Mouse (Mus musculus) embryonic facial prominence, embryonic 14.5 days (tissue): ENCODE measurements around the gene Defb6. TPM values are rescaled to one million over a fixed set of nuclear protein-coding genes. Genes with fewer than 3 reads are reported as not detected.

Source experiments
- ATAC-seq: fragments of 200-750 bp; cut with Nextera tagmentation; 2 replicates; pipeline ENCODE4 v1.8.0; 2017; ENCODE audit warnings: low read depth, moderate number of reproducible peaks, moderate TSS enrichment
- DNase-seq: peaks from one replicate; pipeline ENCODE4 v3.0.0-alpha.2; 2015; ENCODE audit warnings: low spot score
- H3K27ac ChIP-seq: fragments of 300-500 bp; sonication (generic); replicated peaks from 2 replicates; pipeline ENCODE4 v1.5.1; 2014; ENCODE audit warnings: low read depth, mild to moderate bottlenecking, low read length, moderate library complexity
- H3K27me3 ChIP-seq: fragments of 300-500 bp; sonication (generic); replicated peaks from 2 replicates; pipeline ENCODE4 v1.6.1; 2014; ENCODE audit warnings: low read length; ENCODE audit not compliant: control insufficient read depth, insufficient read depth
- H3K36me3 ChIP-seq: fragments of 300-500 bp; sonication (generic); 2 replicates; pipeline ENCODE4 v1.6.1; 2014; ENCODE audit warnings: low read length, mixed read lengths; ENCODE audit not compliant: control insufficient read depth, insufficient read depth
- H3K4me1 ChIP-seq: fragments of 300-500 bp; sonication (generic); 2 replicates; pipeline ENCODE4 v1.6.1; 2014; ENCODE audit warnings: antibody characterized with exemption, low read length; ENCODE audit not compliant: control insufficient read depth, insufficient read depth
- H3K4me2 ChIP-seq: fragments of 300-500 bp; sonication (generic); 2 replicates; pipeline ENCODE4 v1.6.1; 2014; ENCODE audit warnings: low read depth, mild to moderate bottlenecking, low read length, moderate library complexity, mixed read lengths
- H3K4me3 ChIP-seq: fragments of 300-500 bp; sonication (generic); 2 replicates; pipeline ENCODE4 v1.5.1; 2014; ENCODE audit warnings: low read depth, mild to moderate bottlenecking, low read length
- H3K9ac ChIP-seq: fragments of 300-500 bp; sonication (generic); 2 replicates; pipeline ENCODE4 v1.6.1; 2014; ENCODE audit warnings: low read depth, mild to moderate bottlenecking, low read length, moderate library complexity, mixed read lengths
- H3K9me3 ChIP-seq: fragments of 300-500 bp; sonication (generic); 2 replicates; pipeline ENCODE4 v1.6.1; 2016; ENCODE audit warnings: low read length; ENCODE audit not compliant: control insufficient read depth
- WGBS: fragments of 180-500 bp; shearing (Covaris S2); extraction: QIAGEN DNeasy Blood & Tissue Kit; methylation state at CpG from one replicate; pipeline ENCODE4 v1.1.7; 2014; 5-methylcytosine and 5-hydroxymethylcytosine counted together
- polyA plus RNA-seq: library from polyadenylated mRNA; unstranded; fragments of >200 nt; fragmentation: Nextera tagmentation; extraction: Ambion mirVana; gene quantifications from 2 replicates; pipeline ENCODE4 v1.2.1, GENCODE M21; 2014

The Defb6 gene
- polyA plus RNA-seq, result not detected in 2 replicates

DNA sequence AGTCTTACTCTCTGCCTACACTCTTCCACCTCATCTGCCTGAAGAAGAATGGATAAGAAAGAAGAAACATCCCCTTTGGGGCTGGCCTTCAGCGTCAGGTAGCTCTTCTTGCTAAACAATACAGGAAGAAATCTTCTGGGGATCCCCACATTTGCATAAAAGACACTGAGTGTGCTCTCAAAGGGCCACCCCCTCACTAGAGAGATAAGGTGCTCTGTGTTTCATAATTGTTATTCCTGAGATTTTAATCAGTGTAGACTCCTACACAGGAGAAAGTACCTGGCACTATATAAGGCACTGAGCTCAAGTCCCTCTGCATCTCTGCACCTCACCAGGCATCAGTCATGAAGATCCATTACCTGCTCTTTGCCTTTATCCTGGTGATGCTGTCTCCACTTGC, at the start of gene Defb6:
TSS of gene Defb6 (plus strand) at position 318 of the 400 bp plus-strand sequence.
- Histone ChIP-seq H3K4me1 (no peaks in the 10 kb centered on the region), H3K9me3 (no peaks in the 10 kb centered on the region), H3K4me3 (no peak within 1 kb of the TSS), H3K36me3 (no peaks in the 10 kb centered on the region), H3K9ac (no peak within 1 kb of the TSS), H3K4me2 (no peak within 1 kb of the TSS), H3K27ac (no peak within 1 kb of the TSS), H3K27me3 (no peaks in the 10 kb centered on the region)
- DNase-seq (no peak), ATAC-seq (no peak)
- 57% methylated on average over 1 of the region's 1 CpGs for WGBS

DNA sequence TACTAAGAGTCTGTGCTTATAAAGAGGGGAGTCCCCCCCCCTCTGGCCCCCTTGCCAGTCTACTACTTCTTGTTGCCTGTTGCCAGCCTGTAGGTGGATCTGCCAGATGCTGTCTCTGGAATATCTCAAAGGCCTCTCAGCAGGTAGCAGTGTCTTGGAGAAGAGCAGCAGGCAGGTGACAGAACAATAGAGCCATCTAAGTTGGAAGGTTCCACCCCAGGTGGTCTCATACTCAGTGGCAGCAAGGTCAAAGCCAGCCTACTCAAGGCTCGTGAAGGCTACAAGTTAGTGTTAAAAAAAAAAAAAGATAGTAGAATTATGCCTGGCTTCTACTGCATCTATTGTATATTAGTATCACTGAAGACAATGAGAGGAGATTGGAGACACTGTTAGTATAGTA, 12.8 kb downstream of the Defb6 start:
- H3K4me3 ChIP-seq, result no peak overlapping the region
- 78% methylated on average over 1 of the region's 1 CpGs for WGBS
- no peak for ATAC-seq

DNA sequence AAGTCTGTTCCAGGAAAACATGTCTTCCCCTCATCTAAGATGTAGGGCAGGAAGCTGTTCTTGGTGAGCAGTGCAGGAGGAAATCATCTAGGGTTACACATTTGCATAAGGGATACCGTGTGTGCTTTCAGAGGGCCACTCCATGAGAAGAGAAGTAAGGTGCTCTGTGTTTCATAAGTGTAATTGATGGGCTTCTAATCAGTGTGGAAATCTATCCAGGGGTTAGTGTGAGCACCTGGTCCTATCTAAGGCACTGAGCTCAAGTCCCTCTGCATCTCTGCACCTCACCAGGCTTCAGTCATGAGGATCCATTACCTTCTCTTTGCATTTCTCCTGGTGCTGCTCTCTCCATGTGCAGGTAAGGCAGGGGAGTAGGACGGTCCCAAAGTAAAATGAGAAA, 14.3 kb downstream of the Defb6 start, which contains the start of gene Defb46:
TSS of gene Defb46 (plus strand) at position 301 of the 400 bp plus-strand sequence.
- Histone ChIP-seq H3K36me3 (no peaks in the 10 kb centered on the region), H3K27me3 (no peaks in the 10 kb centered on the region), H3K9me3 (no peaks in the 10 kb centered on the region), H3K4me1 (no peaks in the 10 kb centered on the region), H3K9ac (no peak within 1 kb of the TSS), H3K4me2 (no peak within 1 kb of the TSS), H3K4me3 (no peak within 1 kb of the TSS), H3K27ac (no peak within 1 kb of the TSS)
- no peak for ATAC-seq
- DNase-seq, result no peak
- WGBS, result 71% methylated on average over 2 of the region's 2 CpGs

More for the DNA sequence above, 12.8 kb downstream of the Defb6 start:
- Histone ChIP-seq H3K36me3 (no peaks in the 10 kb centered on the region), H3K4me1 (no peaks in the 10 kb centered on the region), H3K27ac (no peak overlapping the region), H3K9me3 (no peaks in the 10 kb centered on the region), H3K9ac (no peak overlapping the region), H3K4me2 (no peak overlapping the region), H3K27me3 (no peaks in the 10 kb centered on the region)
- DNase-seq, result no peak

DNA sequence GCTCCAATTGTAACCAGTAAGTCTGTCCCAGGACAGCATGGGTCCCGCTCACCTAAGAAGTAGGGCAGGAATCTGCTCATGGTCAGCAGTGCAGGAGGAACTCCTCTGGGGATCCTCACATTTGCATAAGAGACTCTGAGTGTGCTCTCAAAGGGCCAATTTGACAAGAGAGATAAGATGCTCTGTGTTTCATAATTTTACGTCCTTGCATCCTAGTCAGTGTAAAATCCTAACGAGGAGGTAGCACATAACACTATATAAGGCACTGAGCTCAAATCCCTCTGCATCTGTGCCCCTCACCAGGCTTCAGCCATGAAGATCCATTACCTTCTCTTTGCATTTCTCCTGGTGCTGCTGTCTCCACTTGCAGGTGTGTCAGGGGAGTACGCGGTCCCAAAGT, 22.0 kb downstream of the Defb6 start, which contains the start of gene Defb5:
TSS of gene Defb5 (plus strand) at position 301 of the 400 bp plus-strand sequence.
- Histone ChIP-seq H3K4me3 (no peak within 1 kb of the TSS), H3K27ac (no peak within 1 kb of the TSS), H3K4me2 (no peak within 1 kb of the TSS), H3K4me1 (no peaks in the 10 kb centered on the region), H3K36me3 (no peaks in the 10 kb centered on the region), H3K27me3 (no peaks in the 10 kb centered on the region), H3K9me3 (no peaks in the 10 kb centered on the region), H3K9ac (no peak within 1 kb of the TSS)
- WGBS, result 79% methylated on average over 5 of the region's 5 CpGs
- ATAC-seq (no peak), DNase-seq (no peak)

DNA sequence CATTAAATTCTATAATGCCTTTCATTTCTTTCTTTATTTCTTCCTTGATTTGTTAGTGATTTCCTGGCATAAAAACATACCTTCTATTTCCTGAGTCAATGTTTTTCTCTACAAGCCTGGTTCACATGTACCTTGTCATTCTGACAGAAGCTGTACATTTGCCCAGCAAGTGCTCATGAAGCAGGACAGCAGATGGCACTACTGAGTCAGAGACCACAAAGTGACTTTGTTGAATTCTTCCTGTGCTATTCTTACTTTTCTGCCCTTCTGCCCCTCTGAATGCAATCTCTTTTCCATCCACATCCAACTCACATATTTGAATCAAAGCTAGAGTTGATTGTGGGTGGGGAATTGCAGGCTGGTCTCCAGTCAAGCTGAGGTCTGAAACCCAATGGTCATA, 32.9 kb downstream of the Defb6 start:
- Histone ChIP-seq H3K27me3 (no peaks in the 10 kb centered on the region), H3K9me3 (no peaks in the 10 kb centered on the region), H3K27ac (no peak overlapping the region), H3K9ac (no peak overlapping the region), H3K4me3 (no peak overlapping the region), H3K4me2 (no peak overlapping the region), H3K36me3 (no peaks in the 10 kb centered on the region), H3K4me1 (no peaks in the 10 kb centered on the region)
- ATAC-seq (no peak), DNase-seq (no peak)

DNA sequence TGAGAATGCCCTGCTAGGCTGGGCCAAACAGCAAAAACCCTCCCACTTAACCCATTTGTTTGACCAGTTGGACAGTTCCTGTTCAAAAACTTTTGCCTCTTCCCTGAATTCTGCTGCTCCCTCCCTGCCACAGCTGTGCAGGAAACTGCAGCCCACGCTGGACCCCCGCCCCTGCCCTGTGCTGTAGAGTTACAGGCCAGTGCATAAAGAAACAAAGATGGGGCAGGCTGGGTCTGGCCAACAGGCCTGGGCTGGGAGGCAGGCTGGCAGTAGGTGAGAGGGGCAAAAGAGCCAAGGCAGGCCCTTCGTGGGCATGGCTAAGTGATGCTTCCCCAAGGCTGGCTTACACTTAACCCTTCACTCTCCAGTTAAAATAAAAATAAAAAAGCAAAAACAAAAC, 34.4 kb downstream of the Defb6 start:
- H3K27ac ChIP-seq, result no peak overlapping the region
- H3K4me2 ChIP-seq, result no peak overlapping the region
- no peaks in the 10 kb centered on the region for H3K4me1 ChIP-seq
- H3K9ac ChIP-seq, result no peak overlapping the region
- DNase-seq (no peak), ATAC-seq (no peak)
- WGBS, result 52% methylated on average over 3 of the region's 3 CpGs
- H3K36me3 ChIP-seq, result no peaks in the 10 kb centered on the region
- no peaks in the 10 kb centered on the region for H3K9me3 ChIP-seq
- no peak overlapping the region for H3K4me3 ChIP-seq
- H3K27me3 ChIP-seq, result no peaks in the 10 kb centered on the region

Other genes starting within 250 kb of the Defb6 start
- not detected in 2 replicates for gene Defb40, start 247.2 kb upstream of the Defb6 start, polyA plus RNA-seq
- not detected in 2 replicates for gene Defb37, start 234.4 kb upstream of the Defb6 start, polyA plus RNA-seq
- not detected in 2 replicates for gene Defb38, start 198.9 kb upstream of the Defb6 start, polyA plus RNA-seq
- not detected in 2 replicates for gene Defb39, start 160.7 kb upstream of the Defb6 start, polyA plus RNA-seq
- not detected in 2 replicates for gene Defb12, start 110.6 kb upstream of the Defb6 start, polyA plus RNA-seq
- gene Defb34, start 101.7 kb upstream of the Defb6 start, polyA plus RNA-seq, result not detected in 2 replicates
- gene Gm45826, start 84.7 kb upstream of the Defb6 start, polyA plus RNA-seq, result not detected in 2 replicates
- not detected in 2 replicates for gene Defb14, start 31.1 kb upstream of the Defb6 start, polyA plus RNA-seq
- 1.0 TPM in 1 of 2 replicates, not detected in the other for gene Defb4, start 26.8 kb upstream of the Defb6 start, polyA plus RNA-seq
- gene Defb46, start 14.4 kb downstream of the Defb6 start, polyA plus RNA-seq, result not detected in 2 replicates
- gene Defb5, start 22.1 kb downstream of the Defb6 start, polyA plus RNA-seq, result not detected in 2 replicates
- not detected in 2 replicates for gene Defb3, start 67.9 kb downstream of the Defb6 start, polyA plus RNA-seq
- gene Defb8, start 222.1 kb downstream of the Defb6 start, polyA plus RNA-seq, result not detected in 2 replicates